Mouse (Mus musculus) heart, embryonic 11.5 days (tissue): ENCODE results near the gene Agk. TPM values are rescaled to one million over a fixed set of nuclear protein-coding genes. Genes with fewer than 3 reads are reported as not detected.

Source experiments
- ATAC-seq: fragments of 200-750 bp; cut with Nextera tagmentation; replicated peaks from 2 replicates; pipeline ENCODE4 v1.8.0; 2017; ENCODE audit warnings: moderate library complexity; ENCODE audit not compliant: insufficient number of reproducible peaks, low FRiP score, low TSS enrichment
- H3K27ac ChIP-seq: fragments of 300-500 bp; sonication (generic); 2 replicates; pipeline ENCODE4 v1.5.1; 2014; ENCODE audit warnings: mild to moderate bottlenecking, low read depth, low read length
- H3K27me3 ChIP-seq: fragments of 300-500 bp; sonication (generic); 2 replicates; pipeline ENCODE4 v1.6.1; 2014; ENCODE audit warnings: mild to moderate bottlenecking, low read length, mixed read lengths; ENCODE audit not compliant: control insufficient read depth, insufficient read depth
- H3K36me3 ChIP-seq: fragments of 300-500 bp; sonication (generic); 2 replicates; pipeline ENCODE4 v1.6.1; 2014; ENCODE audit warnings: mild to moderate bottlenecking, low read length, moderate library complexity, mixed read lengths; ENCODE audit not compliant: control insufficient read depth, insufficient read depth
- H3K4me1 ChIP-seq: fragments of 300-500 bp; sonication (generic); 2 replicates; pipeline ENCODE4 v1.6.1; 2014; ENCODE audit warnings: low read length; ENCODE audit not compliant: control insufficient read depth, insufficient read depth
- H3K4me2 ChIP-seq: fragments of 300-500 bp; sonication (generic); 2 replicates; pipeline ENCODE4 v1.6.1; 2014; ENCODE audit warnings: mild to moderate bottlenecking, moderate library complexity
- H3K4me3 ChIP-seq: fragments of 300-500 bp; sonication (generic); 2 replicates; pipeline ENCODE4 v1.5.1; 2014; ENCODE audit warnings: low read depth, low read length
- H3K9ac ChIP-seq: fragments of 300-500 bp; sonication (generic); 2 replicates; pipeline ENCODE4 v1.6.1; 2014; ENCODE audit warnings: mild to moderate bottlenecking, low read depth, low read length, moderate library complexity
- H3K9me3 ChIP-seq: fragments of 300-500 bp; sonication (generic); replicated peaks from 2 replicates; pipeline ENCODE4 v1.6.1; 2016; ENCODE audit warnings: low read length; ENCODE audit not compliant: control insufficient read depth
- WGBS: fragments of 180-500 bp; shearing (Covaris S2); extraction: QIAGEN DNeasy Blood & Tissue Kit; methylation state at CpG from one replicate; pipeline ENCODE4 v1.1.7; 2014; ENCODE audit not compliant: insufficient replicate concordance; 5-methylcytosine and 5-hydroxymethylcytosine counted together
- polyA plus RNA-seq: library from polyadenylated mRNA; unstranded; fragments of >200 nt; fragmentation: Nextera tagmentation; extraction: Ambion mirVana; gene quantifications from 2 replicates; pipeline ENCODE4 v1.2.1, GENCODE M21; 2014

The Agk gene
- polyA plus RNA-seq, 1 experiment from 2014 or later: 41.5 TPM

DNA sequence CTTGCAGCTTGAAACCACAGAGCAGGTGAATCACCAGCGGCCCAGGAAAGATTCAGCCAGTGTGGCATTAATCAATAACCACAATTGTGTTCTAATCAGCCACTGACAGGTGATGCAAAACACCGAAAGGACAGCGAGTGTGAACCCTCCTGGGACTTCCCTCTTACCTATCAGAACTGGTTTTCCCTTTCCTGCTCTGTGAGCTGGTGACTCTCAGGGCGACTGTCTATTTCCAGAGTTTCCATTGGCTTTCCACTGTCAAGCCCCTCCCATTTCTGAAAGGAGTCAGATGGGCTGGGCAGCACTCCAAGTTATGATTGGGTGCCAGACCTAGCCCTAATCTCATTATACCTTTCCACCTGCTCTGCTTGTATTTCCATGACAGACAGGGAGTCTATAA lies 106.4 kb downstream of the Agk start:
- Histone ChIP-seq H3K36me3 (no peaks in the 10 kb centered on the region), H3K4me1 (no peaks in the 10 kb centered on the region), H3K9me3 (no peaks in the 10 kb centered on the region), H3K4me2 (no peak overlapping the region), H3K4me3 (no peak overlapping the region), H3K27me3 (no peaks in the 10 kb centered on the region), H3K27ac (no peak overlapping the region), H3K9ac (no peak overlapping the region)
- no peak for ATAC-seq
- WGBS: 53% methylated on average over 4 of the region's 4 CpGs

DNA sequence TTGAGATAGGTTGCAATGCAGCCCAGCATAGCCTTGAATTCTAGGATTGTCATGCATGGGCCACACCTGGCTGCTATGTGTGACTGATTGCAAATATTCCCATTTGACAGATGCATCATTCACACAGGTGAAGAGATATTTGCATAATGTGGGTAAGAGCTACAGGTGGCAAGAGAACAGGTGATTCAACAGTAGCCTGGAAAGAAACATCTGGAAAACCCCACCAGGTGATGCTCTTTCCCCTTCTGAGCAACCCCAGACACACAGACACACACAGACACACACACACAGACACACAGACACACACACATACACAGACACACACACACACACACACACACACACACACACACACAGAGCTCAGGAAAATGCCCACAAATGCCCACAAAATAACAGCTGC lies 106.8 kb downstream of the Agk start:
- ATAC-seq: no peak
- no peaks in the 10 kb centered on the region for H3K4me1 ChIP-seq
- H3K4me2 ChIP-seq: no peak overlapping the region

DNA sequence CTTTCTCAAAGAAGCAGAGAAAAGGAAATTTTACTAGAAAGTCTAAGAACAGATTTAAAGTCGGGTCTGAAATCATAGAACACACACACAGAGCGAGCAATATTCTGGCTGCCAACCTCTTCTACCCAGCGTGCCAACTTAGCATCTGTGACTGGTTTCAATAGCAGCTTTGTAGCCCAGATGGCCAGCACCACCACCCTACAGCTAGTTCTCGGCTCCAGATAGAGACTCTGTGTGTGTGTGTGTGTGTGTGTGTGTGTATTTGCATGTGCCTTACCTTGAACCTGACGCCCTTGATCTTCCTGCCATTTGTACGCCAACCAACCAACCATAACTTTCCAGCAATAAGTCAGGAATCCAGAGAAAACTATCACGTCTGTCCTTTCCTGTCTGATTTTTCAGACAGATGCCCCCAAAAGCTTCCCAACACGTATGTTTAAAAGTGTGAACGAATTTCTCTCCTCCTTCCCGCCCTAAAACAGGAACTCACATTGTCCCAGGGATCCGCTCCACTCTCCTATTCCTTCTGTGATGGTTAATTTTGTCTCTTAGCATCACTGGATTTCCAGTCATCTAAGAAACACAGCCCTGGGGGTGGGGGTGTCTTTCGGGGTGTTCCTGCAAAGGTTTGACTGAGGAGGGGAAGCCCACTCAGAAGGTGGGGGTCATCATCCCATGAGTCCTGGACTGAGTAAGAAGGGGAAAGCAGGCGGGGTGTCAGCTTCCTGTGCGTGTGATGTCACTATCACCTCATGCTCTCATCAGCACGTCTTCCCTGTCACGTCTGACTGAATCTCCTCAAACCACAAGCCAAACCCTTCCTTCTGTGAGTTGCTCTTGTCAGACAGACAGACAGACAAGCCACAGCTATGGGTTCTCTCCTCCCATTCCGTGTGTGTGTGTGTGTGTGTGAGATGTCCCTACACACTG lies 107.6 kb downstream of the Agk start:
- Histone ChIP-seq H3K4me1 (no peaks in the 10 kb centered on the region), H3K27ac (no peak overlapping the region), H3K36me3 (no peaks in the 10 kb centered on the region), H3K4me2 (no peak overlapping the region), H3K4me3 (no peak overlapping the region), H3K9ac (no peak overlapping the region), H3K27me3 (no peaks in the 10 kb centered on the region; the same call in 1 of the 2 replicates), H3K9me3 (no peaks in the 10 kb centered on the region)
- ATAC-seq: no peak
- WGBS: 80% methylated on average over 17 of the region's 17 CpGs

More for the DNA sequence above, 106.8 kb downstream of the Agk start:
- H3K27ac ChIP-seq: no peak overlapping the region
- no peaks in the 10 kb centered on the region for H3K27me3 ChIP-seq
- no peak overlapping the region for H3K9ac ChIP-seq
- H3K4me3 ChIP-seq: no peak overlapping the region
- no peaks in the 10 kb centered on the region for H3K9me3 ChIP-seq
- no peaks in the 10 kb centered on the region for H3K36me3 ChIP-seq

DNA sequence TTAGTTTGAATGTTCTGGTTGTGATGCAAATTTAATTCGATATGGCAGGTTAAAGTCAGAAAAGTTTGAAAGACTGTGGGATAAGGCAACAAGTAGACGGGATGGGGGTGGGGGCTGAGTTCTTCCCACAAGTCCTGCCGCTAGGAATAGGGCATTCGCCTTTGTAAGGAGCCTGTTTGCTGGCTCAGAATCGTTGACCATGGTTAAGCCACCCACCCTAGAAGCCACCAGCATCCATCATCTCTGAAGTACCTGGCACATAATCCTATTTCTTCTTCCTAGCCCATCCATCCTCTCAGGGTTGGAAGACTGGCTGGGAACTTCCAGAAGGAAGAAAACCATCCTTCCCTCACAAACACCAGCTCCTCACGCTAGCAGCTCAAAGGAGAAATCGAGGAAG lies 109.7 kb downstream of the Agk start:
- Histone ChIP-seq H3K4me2 (peak overlapping the region; percentile 93), H3K36me3 (no peaks in the 10 kb centered on the region), H3K9ac (peak overlapping the region; percentile 84; the same call in 1 of the 2 replicates), H3K27ac (no peak overlapping the region), H3K4me3 (peak overlapping the region; percentile 75), H3K4me1 (no peaks in the 10 kb centered on the region), H3K9me3 (no peaks in the 10 kb centered on the region), H3K27me3 (no peaks in the 10 kb centered on the region; the same call in 1 of the 2 replicates)
- 11% methylated on average over 7 of the region's 7 CpGs for WGBS
- ATAC-seq: no peak

DNA sequence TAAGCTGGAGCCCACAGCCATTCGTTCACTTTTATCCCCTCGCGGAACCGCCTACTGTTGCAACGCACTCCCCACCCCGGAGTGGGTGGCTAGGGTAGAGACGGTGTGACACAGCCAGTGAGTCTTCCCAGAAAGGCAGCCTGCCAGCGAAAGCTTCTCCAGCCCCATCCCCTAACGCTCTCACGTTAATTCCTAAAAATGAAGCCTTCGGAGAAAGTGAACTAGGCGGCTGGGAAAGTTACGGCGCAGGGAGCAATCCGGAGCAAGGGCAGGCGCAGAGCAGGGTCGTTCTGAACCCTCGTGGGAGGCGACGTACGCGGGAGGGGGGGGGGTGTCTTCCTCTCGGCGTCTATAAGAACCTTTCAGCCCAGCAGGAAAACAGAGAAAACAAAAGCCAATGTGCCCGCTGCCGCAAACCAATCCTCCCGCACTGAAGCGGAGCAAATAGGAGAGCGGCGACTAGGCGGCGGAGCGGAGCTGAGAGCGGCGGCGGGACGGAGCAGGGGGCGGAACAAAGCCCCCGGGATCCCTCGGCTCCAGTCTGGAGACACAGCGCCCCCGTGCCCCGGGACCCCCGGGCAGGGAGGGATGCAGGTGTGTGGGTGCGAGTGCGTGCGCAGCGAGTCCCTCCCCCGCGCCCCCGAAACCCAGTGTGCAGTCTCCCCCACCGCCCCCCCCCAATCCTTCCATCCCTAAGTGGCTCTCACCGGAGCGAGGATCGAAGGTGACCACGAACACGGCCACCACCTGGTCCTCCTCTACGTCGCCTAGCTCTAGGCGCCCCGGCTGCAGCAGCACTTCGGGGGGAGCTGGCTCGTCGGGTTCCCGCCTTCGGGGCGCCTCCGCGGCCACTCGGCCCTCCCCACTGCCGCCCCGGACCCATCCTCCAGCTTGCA lies 110.4 kb downstream of the Agk start:
- Histone ChIP-seq H3K4me1 (no peaks in the 10 kb centered on the region), H3K27ac (0 out of 2 replicates have a peak overlapping the region, but pooled peaks have one; percentile 22), H3K4me2 (peak overlapping the region; percentile 93), H3K36me3 (no peaks in the 10 kb centered on the region), H3K9me3 (no peaks in the 10 kb centered on the region), H3K9ac (peak overlapping the region; percentile 84), H3K4me3 (peak overlapping the region; percentile 75), H3K27me3 (peaks cover under 1% of the 10 kb centered on the region)
- peak; percentile 37 for ATAC-seq
- WGBS: under 1% methylated on average over 62 of the region's 72 CpGs

DNA sequence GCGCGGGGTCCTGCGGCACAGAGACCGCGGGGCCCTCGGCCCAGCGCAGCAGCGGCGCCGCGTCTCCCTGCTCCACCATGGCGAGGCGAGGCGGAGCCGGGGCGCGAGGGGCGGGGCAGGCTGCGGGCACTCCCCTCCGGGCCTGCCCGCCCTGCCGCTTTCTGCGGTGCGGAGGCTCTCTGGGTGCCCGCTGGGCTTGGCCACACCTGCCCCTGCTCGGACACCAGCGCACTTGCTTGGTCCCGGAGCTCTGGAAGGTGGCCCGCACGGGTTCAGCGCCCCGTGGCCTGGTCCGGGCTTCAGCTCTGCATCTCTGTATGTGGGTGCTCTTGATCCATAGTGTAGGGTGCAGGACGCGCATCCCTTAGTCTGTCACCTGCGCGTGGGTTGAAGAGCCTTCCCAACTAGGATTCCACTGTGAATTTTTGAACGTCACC lies 111.1 kb downstream of the Agk start, which contains the start of gene E330009J07Rik:
Gene E330009J07Rik, minus strand, starts transcription at position 89 of the 437 bp plus-strand sequence.
- H3K4me2 ChIP-seq: peak within 1 kb of the TSS; percentile 93
- no peaks in the 10 kb centered on the region for H3K9me3 ChIP-seq
- H3K36me3 ChIP-seq: no peaks in the 10 kb centered on the region
- H3K9ac ChIP-seq: peak within 1 kb of the TSS; percentile 84
- H3K4me1 ChIP-seq: no peaks in the 10 kb centered on the region
- H3K4me3 ChIP-seq: peak within 1 kb of the TSS; percentile 75
- H3K27me3 ChIP-seq: peaks cover 3% of the 10 kb centered on the region
- H3K27ac ChIP-seq: 0 out of 2 replicates have a peak within 1 kb of the TSS, but pooled peaks have one; percentile 22
- peak; percentile 88 for ATAC-seq
- WGBS: under 1% methylated on average over 38 of the region's 38 CpGs

DNA sequence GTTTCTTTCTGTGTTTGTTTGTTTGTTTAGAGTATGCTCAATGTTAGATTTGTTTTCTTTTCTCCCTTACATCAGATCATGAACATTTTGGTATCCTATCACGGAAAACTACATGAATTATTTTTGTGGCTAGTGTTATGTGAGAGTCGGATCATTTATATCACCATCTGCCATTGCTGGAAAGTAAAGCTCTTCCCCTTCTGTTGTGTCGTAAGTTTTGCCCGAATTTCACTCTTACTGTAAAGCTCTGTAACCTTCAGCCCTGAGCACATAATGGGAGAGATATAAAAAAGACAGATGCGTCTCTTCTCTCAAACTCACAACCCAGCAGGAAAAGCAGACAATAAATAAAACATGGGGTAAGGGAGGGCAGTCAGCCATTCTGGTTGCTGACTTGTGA lies 114.0 kb downstream of the Agk start, which contains the start of gene Wee2:
Gene Wee2, plus strand, starts transcription at position 153 of the 400 bp plus-strand sequence.
- H3K9me3 ChIP-seq: no peaks in the 10 kb centered on the region
- peak within 1 kb of the TSS; percentile 27; the same call in 1 of the 2 replicates for H3K4me2 ChIP-seq

DNA sequence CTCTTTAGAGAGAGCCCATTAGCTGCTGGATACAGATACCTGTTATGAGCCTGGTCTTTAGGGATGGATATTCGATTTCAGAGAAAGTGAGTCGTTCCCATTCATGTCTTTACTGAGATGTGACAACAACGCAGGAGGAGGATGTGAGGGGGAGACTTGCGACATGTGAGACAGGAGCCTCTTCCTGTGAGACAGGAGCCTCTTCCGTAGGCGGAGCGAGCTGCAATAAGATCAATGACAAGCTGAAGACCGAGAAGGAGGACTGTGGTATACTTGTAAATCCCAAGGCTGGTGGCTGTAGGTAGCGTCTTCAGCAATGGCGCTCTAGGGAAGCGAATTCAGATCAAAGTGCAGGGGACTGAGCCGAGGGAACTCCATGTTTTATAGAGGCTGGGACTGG lies 114.8 kb downstream of the Agk start:
- Histone ChIP-seq H3K4me2 (peak overlapping the region; percentile 27; the same call in 1 of the 2 replicates), H3K4me1 (no peaks in the 10 kb centered on the region), H3K36me3 (no peaks in the 10 kb centered on the region), H3K4me3 (no peak overlapping the region), H3K27ac (no peak overlapping the region), H3K9me3 (no peaks in the 10 kb centered on the region), H3K9ac (no peak overlapping the region), H3K27me3 (peaks cover 3% of the 10 kb centered on the region)
- ATAC-seq: no peak
- 29% methylated on average over 12 of the region's 12 CpGs for WGBS

More for the DNA sequence above, 114.0 kb downstream of the Agk start, which contains the start of gene Wee2:
- Histone ChIP-seq H3K4me3 (no peak within 1 kb of the TSS), H3K27me3 (peaks cover 3% of the 10 kb centered on the region), H3K27ac (no peak within 1 kb of the TSS), H3K9ac (no peak within 1 kb of the TSS), H3K36me3 (no peaks in the 10 kb centered on the region), H3K4me1 (no peaks in the 10 kb centered on the region)
- no peak for ATAC-seq
- WGBS: 64% methylated on average over 5 of the region's 5 CpGs
